In genomic region chr8:128339521-128339920, GRCm38 (mm10) we compare ENCODE assay signal across 19 mouse cellular contexts.
"Had no signal": no experiment of that assay in that cellular context is flagged by ENCODE, and none has a peak within 500 bp of the region (broad histone marks: within the 10 kb centered on the region; RNA-seq: fewer than 3 reads in every experiment).

No protein-coding gene starts in this region.

- DNase-seq: kidney, postnatal 14 days; kidney, postnatal 4 days; left cerebral cortex, postnatal 4 days; liver, embryonic 13.5 days; lung, adult 2 months; retina, postnatal 1 day; right cerebral cortex, postnatal 25 days; spleen, adult 18-20 months; thymus, postnatal 25 days had no signal

- H3K36me3 ChIP-seq: limb, embryonic 12.5 days; limb, embryonic 15.5 days; liver, embryonic 13.5 days; midbrain, embryonic 10.5 days; midbrain, embryonic 13.5 days; neural tube, embryonic 13.5 days; stomach, embryonic 15.5 days had no signal

- H3K27me3 ChIP-seq: limb, embryonic 12.5 days; limb, embryonic 15.5 days; liver, embryonic 13.5 days; megakaryocyte, embryonic 14.5 days; midbrain, embryonic 13.5 days; neural tube, embryonic 13.5 days; stomach, embryonic 15.5 days had no signal

- H3K27ac ChIP-seq: limb, embryonic 12.5 days; limb, embryonic 15.5 days; liver, embryonic 13.5 days; midbrain, embryonic 10.5 days; midbrain, embryonic 13.5 days; neural tube, embryonic 13.5 days; stomach, embryonic 15.5 days had no signal

- ATAC-seq: lung, postnatal 0 days; midbrain, embryonic 13.5 days; midbrain, embryonic 16.5 days had no signal

- H3K4me1 ChIP-seq: limb, embryonic 12.5 days; limb, embryonic 15.5 days; liver, embryonic 13.5 days; neural tube, embryonic 13.5 days; stomach, embryonic 15.5 days had no signal

- H3K9me3 ChIP-seq: limb, embryonic 12.5 days; limb, embryonic 15.5 days; liver, embryonic 13.5 days; megakaryocyte, embryonic 14.5 days; midbrain, embryonic 10.5 days; midbrain, embryonic 13.5 days; neural tube, embryonic 13.5 days; stomach, embryonic 15.5 days had no signal

- H3K4me2 ChIP-seq: limb, embryonic 12.5 days; limb, embryonic 15.5 days; liver, embryonic 13.5 days; midbrain, embryonic 13.5 days; neural tube, embryonic 13.5 days; stomach, embryonic 15.5 days had no signal

- H3K4me3 ChIP-seq: limb, embryonic 12.5 days; limb, embryonic 15.5 days; liver, embryonic 13.5 days; megakaryocyte, embryonic 14.5 days; midbrain, embryonic 10.5 days; midbrain, embryonic 13.5 days; myocyte; neural tube, embryonic 13.5 days; stomach, embryonic 15.5 days had no signal

- H3K9ac ChIP-seq: limb, embryonic 12.5 days; limb, embryonic 15.5 days; liver, embryonic 13.5 days; midbrain, embryonic 13.5 days; neural tube, embryonic 13.5 days; stomach, embryonic 15.5 days had no signal
